Mouse (Mus musculus) E14TG2a.4 (cell line): Measurements from ENCODE around the gene Jmjd1c.

Experiments
- CTCF ChIP-seq: conservative IDR thresholded peaks from 2 replicates; pipeline ENCODE4 v1.5.1; 2014; ENCODE audit warnings: low read length
- NANOG ChIP-seq: IDR thresholded peaks from 2 replicates; pipeline ENCODE4 v1.6.1; 2014; ENCODE audit warnings: borderline replicate concordance, low read length, mixed read lengths
- POU5F1 ChIP-seq: IDR thresholded peaks from 2 replicates; pipeline ENCODE4 v1.6.1; 2014; ENCODE audit warnings: low read length, borderline replicate concordance

GRCm38 (mm10) chr10:67184441-67185070 is 88.6 kb downstream of the Jmjd1c start:
- TF ChIP-seq CTCF (no peak), POU5F1 (no peak), NANOG (no peak)
